Mouse (Mus musculus) cerebellum, adult 8-10 months (tissue): ENCODE measurements at regions not wholly inside any gene's neighbourhood (a gene's known extent, or its start where the extent isn't known, plus 50 kb on each side); places are given as distances from the start of the nearest gene placed in this dataset.

Experiments used
- DNase-seq: peaks from one replicate; pipeline ENCODE4 v3.0.0; 2022

- no peak for DNase-seq
Observed at GRCm38 (mm10) chr5:101288358-101288757, 376.4 kb downstream of the Nkx6-1 start.

- DNase-seq, result no peak
Observed at GRCm38 (mm10) chr5:101285941-101286340, 378.9 kb downstream of the Nkx6-1 start.

GRCm38 (mm10) chr5:101250474-101250873 lies 405.0 kb downstream of the Gpat3 start:
- no peak for DNase-seq

GRCm38 (mm10) chr5:101242651-101243050 lies 397.1 kb downstream of the Gpat3 start:
- no peak for DNase-seq

- DNase-seq, result no peak
Observed at GRCm38 (mm10) chr5:101239298-101240118, 394.0 kb downstream of the Gpat3 start.

- no peak for DNase-seq
Observed at GRCm38 (mm10) chr5:101236163-101236693, 390.7 kb downstream of the Gpat3 start.

GRCm38 (mm10) chr5:101222390-101222789 lies 376.9 kb downstream of the Gpat3 start:
- no peak for DNase-seq

GRCm38 (mm10) chr5:101218082-101218481 lies 372.6 kb downstream of the Gpat3 start:
- no peak for DNase-seq

GRCm38 (mm10) chr5:101216837-101217571 lies 371.5 kb downstream of the Gpat3 start:
- no peak for DNase-seq

- no peak for DNase-seq
Observed at GRCm38 (mm10) chr5:101211974-101212373, 366.5 kb downstream of the Gpat3 start.

GRCm38 (mm10) chr5:101208150-101208549 lies 362.6 kb downstream of the Gpat3 start:
- DNase-seq, result no peak

GRCm38 (mm10) chr5:101195501-101195900 lies 350.0 kb downstream of the Gpat3 start:
- DNase-seq, result no peak

GRCm38 (mm10) chr5:101190976-101191375 lies 345.5 kb downstream of the Gpat3 start:
- no peak for DNase-seq

- no peak for DNase-seq
Observed at GRCm38 (mm10) chr5:101173183-101173582, 327.7 kb downstream of the Gpat3 start.

GRCm38 (mm10) chr5:101172782-101173181 lies 327.3 kb downstream of the Gpat3 start:
- no peak for DNase-seq

GRCm38 (mm10) chr5:101169074-101169473 lies 323.6 kb downstream of the Gpat3 start:
- DNase-seq, result no peak

- no peak for DNase-seq
Observed at GRCm38 (mm10) chr5:101163624-101164213, 318.2 kb downstream of the Gpat3 start.

GRCm38 (mm10) chr5:101163112-101163511 lies 317.6 kb downstream of the Gpat3 start:
- no peak for DNase-seq

GRCm38 (mm10) chr5:101157416-101157815 lies 311.9 kb downstream of the Gpat3 start:
- DNase-seq, result no peak

- DNase-seq, result no peak
Observed at GRCm38 (mm10) chr5:101146345-101146744, 300.8 kb downstream of the Gpat3 start.

- DNase-seq, result no peak
Observed at GRCm38 (mm10) chr5:101124941-101125453, 279.5 kb downstream of the Gpat3 start.

- DNase-seq, result no peak
Observed at GRCm38 (mm10) chr5:101122914-101123313, 277.4 kb downstream of the Gpat3 start.

- no peak for DNase-seq
Observed at GRCm38 (mm10) chr5:101120509-101121201, 275.1 kb downstream of the Gpat3 start.
